Mouse (Mus musculus) intestine, postnatal 0 days (tissue): ENCODE measurements around the gene Sncg. TPM values are rescaled to one million over a fixed set of nuclear protein-coding genes. Genes with fewer than 3 reads are reported as not detected.
"Not testable (repeated sequence)": the region's sequence is repeated elsewhere in the genome, so short reads cannot be mapped to it uniquely, and the experiment has no call there.

Experiments used
- ATAC-seq: fragments of 200-750 bp; cut with Nextera tagmentation; 2 replicates; pipeline ENCODE4 v1.8.0; 2017; ENCODE audit warnings: mild to moderate bottlenecking, moderate TSS enrichment, moderate library complexity
- H3K27ac ChIP-seq: fragments of 300-500 bp; sonication (generic); 2 replicates; pipeline ENCODE4 v1.5.1; 2014; ENCODE audit warnings: mild to moderate bottlenecking, low read depth, low read length, moderate library complexity
- H3K27me3 ChIP-seq: fragments of 300-500 bp; sonication (generic); replicated peaks from 2 replicates; pipeline ENCODE4 v1.6.1; 2014; ENCODE audit warnings: low read length, mixed read lengths; ENCODE audit not compliant: control insufficient read depth, insufficient read depth
- H3K36me3 ChIP-seq: fragments of 300-500 bp; sonication (generic); 2 replicates; pipeline ENCODE4 v1.6.1; 2014; ENCODE audit warnings: mild to moderate bottlenecking, moderate library complexity; ENCODE audit not compliant: control insufficient read depth, insufficient read depth
- H3K4me1 ChIP-seq: fragments of 300-500 bp; sonication (generic); replicated peaks from 2 replicates; pipeline ENCODE4 v1.6.1; 2014; ENCODE audit warnings: antibody characterized with exemption, low read length, mixed read lengths; ENCODE audit not compliant: control insufficient read depth, insufficient read depth
- H3K4me2 ChIP-seq: fragments of 300-500 bp; sonication (generic); replicated peaks from 2 replicates; pipeline ENCODE4 v1.6.1; 2014; ENCODE audit warnings: low read depth, mild to moderate bottlenecking, moderate library complexity
- H3K4me3 ChIP-seq: fragments of 300-500 bp; sonication (generic); 2 replicates; pipeline ENCODE4 v1.5.1; 2014; ENCODE audit warnings: low read depth, low read length
- H3K9ac ChIP-seq: fragments of 300-500 bp; sonication (generic); 2 replicates; pipeline ENCODE4 v1.6.1; 2014; ENCODE audit warnings: mild to moderate bottlenecking, low read depth, low read length
- H3K9me3 ChIP-seq: fragments of 300-500 bp; sonication (generic); 2 replicates; pipeline ENCODE4 v1.6.1; 2016; ENCODE audit warnings: mixed run types; ENCODE audit not compliant: control insufficient read depth
- CTCF ChIP-seq: sonication (generic); IDR thresholded peaks from 2 replicates; pipeline ENCODE4 v1.5.1; 2016; ENCODE audit warnings: low read depth, mild to moderate bottlenecking, control low read depth, antibody characterized with exemption, moderate library complexity
- WGBS: fragments of 180-500 bp; shearing (Covaris S2); extraction: QIAGEN DNeasy Blood & Tissue Kit; methylation state at CpG from one replicate; pipeline ENCODE4 v1.1.7; 2014; 5-methylcytosine and 5-hydroxymethylcytosine counted together
- polyA plus RNA-seq: library from polyadenylated mRNA; unstranded; fragments of >200 nt; fragmentation: Nextera tagmentation; extraction: Ambion mirVana; gene quantifications from 2 replicates; pipeline ENCODE4 v1.2.1, GENCODE M21; 2015

The Sncg gene
- 28.9 and 29.3 TPM in 2 replicates for polyA plus RNA-seq

DNA sequence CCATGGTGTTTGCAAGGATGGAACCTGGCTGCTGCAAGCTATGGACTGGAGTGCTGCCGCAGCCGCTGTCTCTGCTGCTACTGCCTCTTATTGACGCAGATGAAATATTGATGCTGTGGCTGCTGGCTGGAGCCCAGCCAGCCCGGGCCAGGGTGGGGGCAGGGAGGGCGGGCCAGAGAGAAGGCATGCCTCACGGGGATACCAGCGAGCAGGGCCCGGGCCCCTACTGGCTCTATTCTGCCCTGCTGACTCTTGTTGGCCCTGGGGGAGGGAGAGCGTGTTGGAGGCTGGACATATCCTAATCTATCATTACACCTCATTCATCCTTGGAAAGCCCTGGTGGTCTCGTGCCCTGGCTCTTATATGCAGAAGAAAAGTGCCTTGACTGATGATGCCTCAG is at the start of gene Sncg:
Gene Sncg, minus strand, starts transcription at position 213 of the 400 bp plus-strand sequence.
- Histone ChIP-seq H3K4me2 (no peak within 1 kb of the TSS), H3K9me3 (no peaks in the 10 kb centered on the region), H3K4me1 (no peaks in the 10 kb centered on the region), H3K9ac (no peak within 1 kb of the TSS), H3K36me3 (no peaks in the 10 kb centered on the region), H3K27me3 (no peaks in the 10 kb centered on the region), H3K4me3 (0 out of 2 replicates have a peak within 1 kb of the TSS, but pooled peaks have one; percentile 2), H3K27ac (no peak within 1 kb of the TSS)
- no peak for ATAC-seq
- WGBS = 33% methylated on average over 10 of the region's 10 CpGs
- no peak for TF ChIP-seq CTCF

DNA sequence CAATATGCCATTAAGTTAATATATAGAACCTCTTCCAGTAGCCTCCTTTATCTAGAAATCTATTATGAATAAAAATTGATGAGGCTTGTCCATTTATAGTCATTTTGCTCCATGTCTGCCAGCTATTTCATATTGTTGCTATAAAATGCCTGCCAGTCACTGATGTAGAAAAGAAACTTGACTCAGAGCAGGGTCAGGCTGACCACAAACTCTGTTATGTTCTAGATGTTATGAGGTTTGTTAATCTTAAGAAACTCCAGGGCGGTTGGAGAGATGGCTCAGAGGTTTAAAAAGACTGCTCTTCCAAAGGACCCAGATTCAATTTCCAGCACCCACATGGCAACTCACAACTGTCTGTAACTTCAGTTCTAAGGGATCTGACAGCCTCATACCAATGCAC is 46.5 kb upstream of the Sncg start:
- 89% methylated on average over 1 of the region's 1 CpGs for WGBS
- Histone ChIP-seq H3K27ac (no peak overlapping the region), H3K36me3 (peaks cover 47% of the 10 kb centered on the region), H3K4me1 (no peaks in the 10 kb centered on the region), H3K27me3 (no peaks in the 10 kb centered on the region), H3K9me3 (no peaks in the 10 kb centered on the region), H3K4me3 (no peak overlapping the region), H3K4me2 (no peak overlapping the region), H3K9ac (no peak overlapping the region)
- TF ChIP-seq CTCF = no peak
- ATAC-seq = no peak

DNA sequence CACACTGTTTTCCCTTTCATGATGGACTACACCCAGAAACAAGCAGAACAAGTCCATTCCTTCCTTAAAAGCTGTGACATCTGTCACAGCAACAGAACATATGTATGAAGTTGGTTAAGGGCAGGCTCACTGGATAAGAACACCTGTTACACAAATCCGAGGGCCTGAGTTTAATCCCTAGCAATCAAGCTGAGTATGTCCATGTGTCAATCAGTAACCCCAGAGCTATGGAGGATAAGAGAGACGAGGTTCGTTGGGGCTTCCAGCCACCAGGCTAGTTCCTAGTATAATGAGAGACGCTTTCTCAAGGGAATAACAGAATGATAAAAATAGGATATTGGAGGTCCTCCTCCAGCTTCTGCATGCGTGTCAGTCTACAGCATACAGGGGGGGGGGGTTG is 42.9 kb upstream of the Sncg start:
- WGBS = 70% methylated on average over 5 of the region's 5 CpGs
- Histone ChIP-seq H3K4me2 (no peak overlapping the region), H3K9ac (no peak overlapping the region), H3K4me3 (no peak overlapping the region), H3K4me1 (no peaks in the 10 kb centered on the region), H3K27me3 (no peaks in the 10 kb centered on the region), H3K36me3 (peaks cover 55% of the 10 kb centered on the region), H3K9me3 (no peaks in the 10 kb centered on the region), H3K27ac (no peak overlapping the region)
- TF ChIP-seq CTCF = no peak
- no peak for ATAC-seq

DNA sequence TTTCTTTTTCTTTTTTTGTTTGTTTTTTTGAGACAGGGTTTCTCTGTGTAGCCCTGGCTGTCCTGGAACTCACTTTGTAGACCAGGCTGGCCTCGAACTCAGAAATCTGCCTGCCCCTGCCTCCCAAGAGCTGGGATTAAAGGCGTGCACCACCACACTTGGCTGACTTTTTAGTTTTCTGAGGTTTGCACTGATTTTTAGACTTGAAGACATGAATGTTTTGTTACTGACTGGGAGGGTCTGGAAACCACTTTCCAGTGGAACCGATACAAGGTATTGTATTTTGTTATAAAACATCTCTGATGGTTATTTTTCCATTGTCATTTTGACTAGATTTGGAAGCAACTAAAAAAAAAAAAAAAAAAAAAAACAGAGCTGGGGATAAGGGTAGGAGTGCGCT is 42.4 kb upstream of the Sncg start:
- not testable (repeated sequence) for ATAC-seq, H3K4me1 ChIP-seq, H3K4me2 ChIP-seq, H3K27me3 ChIP-seq, H3K9ac ChIP-seq, H3K9me3 ChIP-seq, H3K27ac ChIP-seq, H3K4me3 ChIP-seq
- 95% methylated on average over 4 of the region's 4 CpGs for WGBS
- H3K36me3 ChIP-seq = peaks cover 54% of the 10 kb centered on the region

DNA sequence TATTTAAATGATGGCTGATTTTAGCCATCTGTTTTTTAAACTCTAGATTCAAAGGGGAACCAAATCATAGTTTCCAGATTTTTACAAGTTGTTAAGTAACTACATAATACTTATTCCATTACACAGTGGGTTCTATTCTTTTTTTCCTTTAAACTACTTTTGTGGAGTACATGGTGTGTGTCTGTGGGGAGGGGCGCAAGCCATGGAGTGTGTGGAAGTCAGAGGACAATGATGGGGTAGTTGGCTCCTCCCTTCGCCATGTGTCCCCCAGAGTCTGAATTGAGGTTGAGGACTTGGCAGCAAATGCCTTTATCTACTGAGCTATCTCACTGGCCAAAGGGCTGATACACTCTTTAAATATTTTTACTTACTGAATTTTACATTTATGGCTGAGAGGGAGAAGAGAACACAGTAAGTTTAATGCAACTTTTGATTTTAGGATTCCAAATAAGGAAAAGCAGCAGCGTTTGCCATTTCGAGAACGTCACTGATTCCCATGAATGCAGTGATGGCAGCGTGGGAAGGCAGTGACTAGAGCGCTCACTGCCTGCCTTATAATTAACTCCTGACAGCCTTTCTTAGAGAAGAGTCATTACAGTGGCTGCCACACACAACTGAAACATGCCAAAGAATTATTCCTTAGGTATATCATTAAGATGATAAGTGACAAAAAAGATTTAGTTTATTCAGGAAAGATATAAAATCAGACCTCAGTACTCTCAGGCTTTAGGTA is 37.7 kb upstream of the Sncg start:
- no peak for ATAC-seq
- Histone ChIP-seq H3K9ac (no peak overlapping the region), H3K9me3 (no peaks in the 10 kb centered on the region), H3K36me3 (peaks cover 39% of the 10 kb centered on the region), H3K4me2 (no peak overlapping the region), H3K4me1 (no peaks in the 10 kb centered on the region), H3K27ac (no peak overlapping the region), H3K4me3 (no peak overlapping the region), H3K27me3 (no peaks in the 10 kb centered on the region)
- 94% methylated on average over 7 of the region's 7 CpGs for WGBS
- TF ChIP-seq CTCF = no peak

DNA sequence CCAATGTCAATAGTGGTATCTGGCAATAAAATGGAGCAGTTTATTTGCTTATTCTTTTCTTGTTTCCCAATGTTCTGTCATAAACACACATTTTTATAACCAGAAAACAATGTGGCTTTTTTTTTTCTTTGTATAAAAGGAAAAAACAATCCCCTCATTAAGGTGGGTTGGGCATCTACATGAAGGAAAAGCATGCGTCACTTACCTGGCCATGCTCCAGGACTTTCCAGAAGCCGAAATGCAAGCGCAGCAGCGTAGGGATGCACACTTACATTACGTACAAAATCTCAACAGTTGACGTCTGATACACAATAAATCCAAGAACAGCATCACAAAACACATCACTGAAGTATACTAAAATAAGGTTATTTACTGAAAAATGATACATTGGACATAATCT is 36.1 kb upstream of the Sncg start:
- whole genome bisulfite sequencing = 95% methylated on average over 6 of the region's 6 CpGs
- no peak for ATAC-seq
- Histone ChIP-seq H3K27ac (no peak overlapping the region), H3K4me1 (no peaks in the 10 kb centered on the region), H3K4me3 (no peak overlapping the region), H3K27me3 (no peaks in the 10 kb centered on the region), H3K36me3 (peaks cover 53% of the 10 kb centered on the region), H3K9me3 (no peaks in the 10 kb centered on the region), H3K4me2 (no peak overlapping the region), H3K9ac (no peak overlapping the region)
- TF ChIP-seq CTCF = no peak
